Mouse (Mus musculus): ENCODE data around the gene Wnt10a.

The Wnt10a gene

GRCm38 (mm10) chr1:74784041-74784759, 7.1 kb upstream of the Wnt10a start:
- in situ Hi-C loops (cut with MseI, MboI), result no loop called here

- in situ Hi-C loops (cut with MseI, MboI), result no loop called here
Measured at GRCm38 (mm10) chr1:74787846-74788245, 3.5 kb upstream of the Wnt10a start.

- in situ Hi-C loops (cut with MseI, MboI), result no loop called here
Measured at GRCm38 (mm10) chr1:74788603-74789176, 2.6 kb upstream of the Wnt10a start.

- in situ Hi-C loops (cut with MseI, MboI), result no loop called here
Measured at GRCm38 (mm10) chr1:74790095-74790494, 1.2 kb upstream of the Wnt10a start.

GRCm38 (mm10) chr1:74792831-74793660, 1.7 kb downstream of the Wnt10a start:
- in situ Hi-C loops (cut with MseI, MboI), result no loop called here

- in situ Hi-C loops (cut with MseI, MboI), result no loop called here
Measured at GRCm38 (mm10) chr1:74794487-74795144, 3.3 kb downstream of the Wnt10a start.

- in situ Hi-C loops (cut with MseI, MboI), result no loop called here
Measured at GRCm38 (mm10) chr1:74795145-74795529, 3.8 kb downstream of the Wnt10a start.

GRCm38 (mm10) chr1:74797459-74797858, 6.1 kb downstream of the Wnt10a start:
- in situ Hi-C loops (cut with MseI, MboI), result no loop called here

- in situ Hi-C loops (cut with MseI, MboI), result no loop called here
Measured at GRCm38 (mm10) chr1:74800424-74800888, 9.1 kb downstream of the Wnt10a start.

GRCm38 (mm10) chr1:74801631-74802140, 10.4 kb downstream of the Wnt10a start:
- in situ Hi-C loops (cut with MseI, MboI), result no loop called here

GRCm38 (mm10) chr1:74802795-74803656, 11.7 kb downstream of the Wnt10a start:
- in situ Hi-C loops (cut with MseI, MboI), result no loop called here

GRCm38 (mm10) chr1:74804211-74804870, 13.0 kb downstream of the Wnt10a start:
- in situ Hi-C loops (cut with MseI, MboI), result no loop called here

GRCm38 (mm10) chr1:74805340-74805835, 14.1 kb downstream of the Wnt10a start:
- in situ Hi-C loops (cut with MseI, MboI), result no loop called here

- in situ Hi-C loops (cut with MseI, MboI), result no loop called here
Measured at GRCm38 (mm10) chr1:74805843-74806242, 14.5 kb downstream of the Wnt10a start.

- in situ Hi-C loops (cut with MseI, MboI), result no loop called here
Measured at GRCm38 (mm10) chr1:74806360-74807311, 15.3 kb downstream of the Wnt10a start.

GRCm38 (mm10) chr1:74807551-74808071, 16.3 kb downstream of the Wnt10a start:
- in situ Hi-C loops (cut with MseI, MboI), result no loop called here

- in situ Hi-C loops (cut with MseI, MboI), result no loop called here
Measured at GRCm38 (mm10) chr1:74808078-74808477, 16.8 kb downstream of the Wnt10a start.

- in situ Hi-C loops (cut with MseI, MboI), result no loop called here
Measured at GRCm38 (mm10) chr1:74809007-74809406, 17.7 kb downstream of the Wnt10a start.
